Mouse (Mus musculus) G1E-ER4 (cell line): Measurements from ENCODE around the gene Gpr37l1. TPM values are rescaled to one million over a fixed set of nuclear protein-coding genes. Genes with fewer than 3 reads are reported as not detected.

ENCODE experiments used
- GATA1 ChIP-seq: IDR thresholded peaks from one replicate; pipeline ENCODE4 v1.8.0; 2012; ENCODE audit warnings: low read length, inconsistent platforms
- polyA plus RNA-seq: library from polyadenylated mRNA; stranded (reverse); fragments of >175 nt; gene quantifications from 2 replicates; pipeline ENCODE4 v1.2.3, GENCODE M21; 2012

Gpr37l1 gene
- polyA plus RNA-seq, 1 experiment, result not detected

GRCm38 (mm10) chr1:135136500-135136899 lies 31.0 kb downstream of the Gpr37l1 start:
- TF ChIP-seq GATA1, result no peak

GRCm38 (mm10) chr1:135135111-135135787 lies 32.2 kb downstream of the Gpr37l1 start:
- no peak for TF ChIP-seq GATA1

- TF ChIP-seq GATA1, result no peak
Measured at GRCm38 (mm10) chr1:135133678-135134435, 33.6 kb downstream of the Gpr37l1 start.

DNA sequence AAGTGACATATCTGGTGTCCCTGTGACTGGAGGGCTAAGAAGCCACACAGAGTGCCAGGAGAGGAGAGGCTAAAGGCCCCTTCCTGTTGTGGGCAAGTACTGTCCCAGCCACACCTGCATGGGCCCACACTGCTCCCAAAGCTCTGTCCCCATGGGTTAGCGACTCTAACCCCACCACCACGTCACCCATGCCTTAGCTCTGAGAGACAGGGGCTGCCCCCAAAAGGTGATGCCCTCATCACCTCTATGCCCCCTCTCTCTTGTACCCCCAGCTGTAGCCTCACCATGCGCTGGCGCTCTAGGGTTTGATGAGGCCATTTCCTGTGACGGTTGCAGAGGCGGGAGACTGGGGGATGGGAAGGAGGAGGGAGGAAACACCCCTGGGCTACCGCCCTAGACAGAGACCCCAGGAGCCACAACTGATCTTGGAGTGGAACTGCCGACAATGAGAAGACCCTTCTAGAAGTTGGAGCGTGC lies 34.5 kb downstream of the Gpr37l1 start:
- no peak for TF ChIP-seq GATA1

DNA sequence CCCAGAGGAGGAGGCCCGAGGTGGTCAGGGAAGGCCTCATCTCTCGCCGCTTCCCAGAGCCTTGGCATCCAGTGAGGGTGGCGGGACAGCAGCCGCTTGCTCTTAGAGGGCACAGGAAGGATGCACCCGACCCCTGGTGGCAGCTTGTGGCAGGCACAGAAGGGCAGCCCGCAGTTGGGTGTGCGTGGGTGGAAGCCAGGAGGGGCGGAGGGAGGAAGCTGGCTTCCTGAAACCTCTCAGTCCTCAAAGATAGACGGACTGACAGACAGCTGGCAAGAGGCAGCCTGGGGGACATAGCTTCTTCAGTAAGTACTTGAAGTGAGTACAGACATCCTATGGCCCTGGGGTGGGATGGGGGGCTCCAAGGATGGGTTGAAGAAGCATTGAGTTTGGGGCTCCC lies 35.0 kb downstream of the Gpr37l1 start, which contains the start of gene Ptpn7:
Gene Ptpn7 (plus strand): TSS at position 228 of the 400 bp plus-strand sequence.
- no peak for TF ChIP-seq GATA1

- TF ChIP-seq GATA1, result no peak
Measured at GRCm38 (mm10) chr1:135131560-135131959, 35.9 kb downstream of the Gpr37l1 start.

DNA sequence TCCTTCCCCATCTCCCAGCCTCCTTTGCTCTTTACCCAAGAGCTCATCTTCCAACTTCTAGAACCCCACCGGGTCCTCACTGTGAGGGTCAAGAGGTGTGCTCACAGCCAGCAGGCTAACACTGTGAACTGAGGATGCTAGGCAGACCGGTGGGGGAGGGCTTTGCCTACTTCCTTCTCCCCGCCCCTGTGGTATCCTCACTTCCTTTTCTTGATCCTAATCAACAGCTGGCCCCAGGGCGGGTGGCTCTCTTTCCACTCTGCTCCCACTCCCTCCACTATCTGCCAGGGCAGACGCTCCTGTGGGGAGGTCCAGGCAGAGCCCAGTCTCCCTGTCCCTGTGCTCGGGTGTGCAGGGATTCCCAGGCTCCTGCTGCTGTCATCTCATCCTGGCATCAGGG lies 36.4 kb downstream of the Gpr37l1 start:
- peak; percentile 48 for TF ChIP-seq GATA1

- TF ChIP-seq GATA1, result no peak
Measured at GRCm38 (mm10) chr1:135130376-135131018, 37.0 kb downstream of the Gpr37l1 start.

DNA sequence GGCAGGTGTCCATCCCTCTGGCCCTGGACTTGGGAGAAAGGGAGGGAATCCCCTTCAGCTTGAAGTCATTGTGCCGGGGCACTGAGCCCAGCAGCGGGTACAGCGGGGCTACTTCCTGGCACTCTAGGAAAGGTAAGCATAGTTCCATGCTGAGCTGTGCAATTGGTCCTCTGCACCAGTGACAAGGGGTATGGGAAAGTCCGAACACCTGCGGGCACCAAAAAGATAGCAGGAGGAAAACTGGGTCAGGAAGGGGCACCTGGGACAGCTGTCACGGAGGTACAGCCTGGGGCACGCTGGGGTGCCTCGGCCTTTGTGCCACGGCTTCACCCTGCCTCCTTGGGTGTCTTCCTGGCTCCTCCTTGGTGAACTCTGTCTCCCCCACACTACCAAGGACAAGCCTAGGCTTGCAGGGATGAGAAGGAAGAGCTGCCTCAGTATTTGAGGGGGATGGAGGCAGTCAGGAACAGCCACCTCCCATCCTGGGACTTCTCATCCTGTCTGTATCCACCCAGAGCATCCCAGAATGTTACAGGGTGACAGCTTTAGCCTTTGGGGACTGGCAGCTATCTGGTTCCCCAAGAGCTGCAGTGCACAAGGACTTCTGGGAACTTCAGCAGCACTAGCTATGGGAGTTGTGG lies 37.8 kb downstream of the Gpr37l1 start:
- no peak for TF ChIP-seq GATA1

GRCm38 (mm10) chr1:135128986-135129385 lies 38.5 kb downstream of the Gpr37l1 start:
- TF ChIP-seq GATA1, result no peak

- no peak for TF ChIP-seq GATA1
Measured at GRCm38 (mm10) chr1:135128011-135128441, 39.5 kb downstream of the Gpr37l1 start.

- no peak for TF ChIP-seq GATA1
Measured at GRCm38 (mm10) chr1:135126443-135127027, 40.9 kb downstream of the Gpr37l1 start.

- TF ChIP-seq GATA1, result no peak
Measured at GRCm38 (mm10) chr1:135125990-135126389, 41.5 kb downstream of the Gpr37l1 start.

DNA sequence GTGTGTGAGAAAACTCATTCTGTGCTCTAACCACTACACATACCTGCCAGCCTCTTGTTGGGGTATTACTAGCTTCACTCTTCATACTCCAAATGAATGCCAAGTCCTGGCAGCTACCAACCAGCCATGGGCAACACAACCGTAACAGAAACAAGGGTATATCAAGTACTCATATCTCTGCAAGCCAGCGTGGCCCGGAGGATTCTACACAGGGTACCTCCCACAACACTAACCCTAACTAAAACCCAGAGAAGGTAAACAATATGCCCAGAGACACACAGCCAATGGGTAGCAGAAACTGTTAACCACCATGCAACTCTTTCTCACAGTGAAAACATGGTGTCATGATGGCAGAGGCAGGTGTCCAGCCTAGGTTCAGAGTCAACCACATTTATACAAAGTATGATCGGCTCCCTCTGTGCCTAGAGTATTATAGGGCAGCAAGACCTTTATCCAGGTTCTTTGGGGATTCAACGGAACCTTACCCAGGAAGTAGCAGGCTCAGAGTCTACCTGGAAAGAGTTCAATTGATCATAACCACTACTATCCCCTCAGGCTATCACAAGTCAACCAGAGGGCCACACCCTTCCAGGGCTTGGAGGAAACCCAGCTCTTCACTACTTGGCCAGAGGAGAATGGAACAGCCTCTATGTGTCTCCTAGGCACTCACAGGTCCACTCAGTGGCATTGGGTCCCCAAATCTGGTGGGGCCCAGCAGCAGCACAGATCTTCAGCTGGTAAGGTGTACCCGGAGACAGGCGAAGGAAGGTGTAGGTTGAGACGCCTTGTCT lies 42.7 kb downstream of the Gpr37l1 start:
- TF ChIP-seq GATA1, result no peak
